Mouse (Mus musculus) embryonic fibroblast, embryonic 13.5 days (primary cell): ENCODE measurements around the gene Rgs13.

Experiments used
- CTCF ChIP-seq: IDR thresholded peaks from 2 replicates; pipeline ENCODE4 v1.5.1; 2011; ENCODE audit warnings: mild to moderate bottlenecking, control low read depth, low read length, moderate library complexity, borderline replicate concordance; ENCODE audit not compliant: insufficient read depth
- POLR2A ChIP-seq: IDR thresholded peaks from 2 replicates; pipeline ENCODE4 v1.6.1; 2011; ENCODE audit warnings: low read depth, mild to moderate bottlenecking, control low read depth, low read length, moderate library complexity

DNA sequence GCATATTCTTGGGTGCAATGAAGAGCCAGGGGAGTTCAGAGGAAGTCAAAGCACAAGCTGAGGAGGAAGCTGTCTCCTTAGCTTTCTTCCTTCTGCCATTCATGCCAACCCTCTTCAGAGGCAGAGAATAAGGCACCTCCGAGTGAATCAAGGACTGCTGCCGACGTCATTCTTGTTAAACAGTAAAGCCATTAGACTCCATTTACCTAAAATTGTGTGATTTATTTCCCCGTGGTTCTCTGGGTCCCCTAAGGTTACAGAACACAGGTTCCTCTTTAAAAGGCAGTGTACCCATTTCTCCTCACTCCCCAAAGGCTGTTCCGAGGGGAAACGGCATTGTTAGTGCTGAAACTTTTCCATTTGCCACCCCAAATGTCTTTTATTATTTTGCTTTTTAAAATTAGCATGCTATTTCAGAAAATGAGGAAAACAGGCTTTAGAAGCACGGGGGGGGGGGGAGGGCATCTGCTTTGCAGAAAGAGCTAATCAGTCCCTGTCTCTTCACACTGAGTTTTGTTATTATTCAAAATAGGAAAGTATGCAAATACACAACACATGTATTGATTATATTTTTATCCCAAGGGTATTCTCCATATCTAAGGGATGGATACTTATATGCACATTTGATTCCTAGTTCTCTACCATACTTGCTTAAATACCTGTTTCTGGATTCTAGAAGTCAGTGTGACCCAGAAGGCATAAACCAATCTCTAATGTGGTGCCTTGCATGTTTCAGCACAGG, 9.7 kb upstream of the Rgs13 start:
- TF ChIP-seq POLR2A: no peak
- no peak for TF ChIP-seq CTCF
